Mouse (Mus musculus) pancreas, adult 10 weeks (tissue): ENCODE measurements around the gene Sertad4. TPM values are rescaled to one million over a fixed set of nuclear protein-coding genes. Genes with fewer than 3 reads are reported as not detected.

Source experiments
- polyA plus RNA-seq: library from polyadenylated mRNA; stranded (reverse); fragments of 350-450 nt; fragmentation: Illumina TruSeq; extraction: RNeasy Lipid Tissue Mini Kit (QIAGEN cat#74804); gene quantifications from one replicate; pipeline ENCODE4 v1.2.3, GENCODE M21; 2015; ENCODE audit warnings: low read depth, low replicate concordance; ENCODE audit not compliant: insufficient read depth

The Sertad4 gene
- 1.6 TPM for polyA plus RNA-seq

GRCm38 (mm10) chr1:192855474-192856230 is at the start of gene Sertad4:
Gene Sertad4, minus strand, starts transcription at chr1:192855756.

Other genes starting within 250 kb of the Sertad4 start
- 0.55 TPM for gene Hhat, start 84.5 kb downstream of the Sertad4 start, polyA plus RNA-seq
- 1.0 TPM for gene Syt14, start 180.0 kb upstream of the Sertad4 start, polyA plus RNA-seq